Mouse (Mus musculus) heart, adult 2 months (tissue): ENCODE data around the gene Olfr815.
"Not testable (repeated sequence)": the region's sequence is repeated elsewhere in the genome, so short reads cannot be mapped to it uniquely, and the experiment has no call there.

ENCODE experiments used
- CTCF ChIP-seq: fragments of 200-600 bp; IDR thresholded peaks from 2 replicates; pipeline ENCODE4 v1.8.1; 2022; ENCODE audit warnings: antibody characterized with exemption, mild to moderate bottlenecking, moderate library complexity
- EP300 ChIP-seq: fragments of 200-500 bp; IDR thresholded peaks from 2 replicates; pipeline ENCODE4 v1.6.1; 2011; ENCODE audit warnings: low read depth, low read length, control low read depth; ENCODE audit not compliant: insufficient read depth
- POLR2A ChIP-seq: fragments of 200-500 bp; IDR thresholded peaks from 2 replicates; pipeline ENCODE4 v1.6.1; 2011; ENCODE audit warnings: mild to moderate bottlenecking, low read depth, low read length, control low read depth; ENCODE audit not compliant: insufficient read depth

GRCm38 (mm10) chr10:129905767-129906166 is at the start of gene Olfr815:
- not testable (repeated sequence) for TF ChIP-seq CTCF, EP300, POLR2A
